13 mouse cellular contexts compared by ENCODE assay signal in the genomic region with DNA sequence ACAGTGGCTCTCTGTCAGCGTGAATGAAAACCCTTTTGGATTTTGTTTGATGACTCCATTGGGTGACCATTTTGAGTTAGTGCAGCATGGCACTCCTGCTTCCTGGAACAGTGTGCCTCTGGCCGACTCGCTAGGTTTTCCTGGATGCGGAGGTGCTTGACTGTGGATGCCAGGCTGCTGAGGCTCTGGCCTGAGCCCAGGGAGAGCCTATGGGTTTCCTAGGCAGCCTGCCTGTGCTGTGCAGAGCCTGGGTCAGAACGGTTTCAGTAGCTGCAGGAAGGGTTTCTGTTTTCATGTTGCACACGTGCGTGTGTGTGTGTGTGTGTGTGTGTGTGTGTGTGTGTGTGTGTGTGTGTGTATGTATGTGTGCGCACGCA. TPM values are rescaled to one million over a fixed set of nuclear protein-coding genes. Genes with fewer than 3 reads are reported as not detected.
A peak's percentile ranks its signal among the peaks of the same experiment; 100 is the strongest.
DNase-seq lines count a peak whose midpoint lies in the region; ATAC-seq and TF ChIP-seq lines count a peak whose summit lies in the region.
"Had no signal": no experiment of that assay in that cellular context is flagged by ENCODE, and none has a peak within 500 bp of the region (broad histone marks: within the 10 kb centered on the region; RNA-seq: fewer than 3 reads in every experiment).

No protein-coding gene starts in this region.

- TF ChIP-seq CTCF in left cerebral cortex, adult 2 months (IDR thresholded peaks at IDR 0.05), result no peak
- no peak for TF ChIP-seq CTCF in brain, embryonic 14.5 days (IDR thresholded peaks at IDR 0.05; ENCODE audit: borderline replicate concordance, extremely low read depth, insufficient read depth, insufficient read length)

- H3K4me3 ChIP-seq in left cerebral cortex, adult 2 months, result no peak overlapping the region
- H3K4me3 ChIP-seq: heart, embryonic 12.5 days; intestine, embryonic 15.5 days; liver, embryonic 13.5 days had no signal

- no peak for ATAC-seq in activated CD4-positive, CD25-positive, alpha-beta regulatory T cell, adult 4 months
- ATAC-seq: Patski had no signal

- intact Hi-C loops in gastrocnemius, postnatal 14 days (cut with DNase I; ENCODE audit: low total_unique reads), result no loop called here
- intact Hi-C loops in gastrocnemius, postnatal 36 days (cut with DNase I), result no loop called here
- intact Hi-C loops in left cerebral cortex, adult 2 months (cut with DNase I), result loop anchor here (5.0 kb wide), 1 partner anchor 68 kb away; no protein-coding TSS in a partner anchor
- intact Hi-C loops in left cerebral cortex, postnatal 10 days (cut with DNase I), result no loop called here

- DNase-seq in gastrocnemius, postnatal 14 days, result peak; percentile 26
- no peak for DNase-seq in gastrocnemius, postnatal 36 days
- no peak for DNase-seq in left cerebral cortex, adult 2 months (ENCODE audit: extremely low spot score in 1 of 2, low spot score in 2 of 2)
- no peak for DNase-seq in left cerebral cortex, postnatal 10 days (ENCODE audit: extremely low spot score in 1 of 2, low spot score in 2 of 2)
- DNase-seq in brain, embryonic 14.5 days (ENCODE audit: low read depth), result peak; percentile 54
- DNase-seq in cerebellum, postnatal 10 days, result peak; percentile 70 to 80
- no peak for DNase-seq in T-cell, adult 2 months (ENCODE audit: low spot score)
- DNase-seq: liver, embryonic 13.5 days; thymus, postnatal 4 days had no signal

- TF ChIP-seq POLR2A in brain, embryonic 14.5 days (IDR thresholded peaks at IDR 0.05; ENCODE audit: borderline replicate concordance, extremely low read depth, insufficient read depth, insufficient read length, poor library complexity, severe bottlenecking), result no peak

- peak overlapping the region; percentile 57; the same call in 1 of the 2 replicates for H3K27ac ChIP-seq in left cerebral cortex, adult 2 months
- H3K27ac ChIP-seq: intestine, embryonic 15.5 days; liver, embryonic 13.5 days had no signal

RNA-seq across cellular contexts. Expression of gene Eif4g3, which starts 46.4 kb away (rescaled TPM):
- 10 to 100 TPM; 95.2 to 98.9 TPM for total RNA-seq in gastrocnemius, postnatal 14 days (2021)
- 100 to 1,000 TPM; 103 to 115 TPM for total RNA-seq in gastrocnemius, postnatal 36 days (2021)
- total RNA-seq in left cerebral cortex, adult 2 months (2021), result 100 to 1,000 TPM; 179 to 187 TPM
- total RNA-seq in left cerebral cortex, postnatal 10 days (2021), result 100 to 1,000 TPM; 198 to 199 TPM
- polyA plus RNA-seq in brain, embryonic 14.5 days (2012; rRNA removed), result 130 and 149 TPM in 2 replicates
- 10 to 100 TPM; 35.4 to 42.5 TPM for polyA plus RNA-seq in activated CD4-positive, CD25-positive, alpha-beta regulatory T cell, adult 4 months (2017; shearing (Covaris generic))

Comparison
In these comparisons a context has a peak if more than half of its experiments do, and no peak if none do; other contexts are left out.
1. DNase-seq: peak in gastrocnemius, postnatal 14 days (single experiment), brain, embryonic 14.5 days (single experiment) and cerebellum, postnatal 10 days (2 of 2); none in gastrocnemius, postnatal 36 days (0 of 2), left cerebral cortex, adult 2 months (0 of 2), left cerebral cortex, postnatal 10 days (0 of 2) and T-cell, adult 2 months (single experiment).